Mouse (Mus musculus) megakaryocyte-erythroid progenitor cell, adult 5-6 weeks (primary cell): ENCODE results near the gene Ptprm. TPM values are rescaled to one million over a fixed set of nuclear protein-coding genes. Genes with fewer than 3 reads are reported as not detected.

Source experiments
- ATAC-seq: replicated peaks from 2 replicates; pipeline ENCODE4 v1.8.0; 2016; ENCODE audit warnings: mild to moderate bottlenecking, inconsistent platforms; ENCODE audit not compliant: severe bottlenecking, poor library complexity, low FRiP score, low TSS enrichment
- total RNA-seq, 2 experiments: library from RNA; stranded (forward) in 1 of 2; stranded (reverse) in 1 of 2; fragments of 200-1000, 215-1000 nt in 1 of 2; fragments of >200 nt in 1 of 2; fragmentation: Nextera tagmentation in 1 of 2; gene quantifications; 2 replicates each; pipeline ENCODE4 v1.2.3; 2014 to 2017

Ptprm gene
- total RNA-seq, 2 experiments from 2014 or later = not detected

DNA sequence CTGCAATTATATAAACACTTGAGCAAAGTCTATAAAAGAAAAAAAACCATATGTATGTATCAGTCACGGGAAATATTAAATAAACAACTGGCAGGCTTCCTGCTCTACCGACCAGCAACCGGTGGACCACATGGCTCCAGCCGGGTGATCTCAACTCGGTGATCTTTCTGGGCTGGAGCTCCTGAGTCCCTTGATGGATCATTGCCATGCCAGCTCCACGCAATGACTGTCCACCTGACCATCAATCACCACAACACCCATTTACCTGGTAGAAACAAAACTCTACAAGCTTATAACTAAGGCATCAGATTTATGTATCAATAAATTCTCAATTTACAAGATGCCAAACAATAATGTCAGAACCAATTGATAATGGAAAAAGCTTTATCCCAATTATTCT lies 322.2 kb downstream of the Ptprm start:
- no peak for ATAC-seq

DNA sequence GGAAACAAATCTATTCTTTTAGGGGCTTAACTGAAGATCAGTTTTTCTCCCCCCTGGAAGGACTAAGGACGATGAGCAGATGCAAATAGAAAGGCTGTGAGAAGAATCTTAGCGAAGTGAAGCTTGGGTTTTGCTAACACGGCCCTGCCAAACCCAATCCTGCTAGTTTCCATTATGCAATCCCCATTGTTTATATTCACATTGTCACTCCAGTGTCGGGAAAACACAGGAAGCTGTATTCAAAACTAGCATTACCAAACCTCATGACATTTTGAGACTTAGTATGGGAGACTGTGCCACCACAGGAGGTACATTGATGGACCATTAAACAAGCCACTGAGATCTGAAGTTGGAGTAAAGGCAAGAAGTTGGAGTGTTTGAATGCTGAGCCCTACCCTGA lies 322.9 kb downstream of the Ptprm start:
- ATAC-seq = no peak

- no peak for ATAC-seq
Observed at GRCm38 (mm10) chr17:67027274-67027673, 327.0 kb downstream of the Ptprm start.

GRCm38 (mm10) chr17:67016501-67016900 lies 337.8 kb downstream of the Ptprm start:
- no peak for ATAC-seq

GRCm38 (mm10) chr17:67013217-67013616 lies 341.0 kb downstream of the Ptprm start:
- ATAC-seq = no peak

DNA sequence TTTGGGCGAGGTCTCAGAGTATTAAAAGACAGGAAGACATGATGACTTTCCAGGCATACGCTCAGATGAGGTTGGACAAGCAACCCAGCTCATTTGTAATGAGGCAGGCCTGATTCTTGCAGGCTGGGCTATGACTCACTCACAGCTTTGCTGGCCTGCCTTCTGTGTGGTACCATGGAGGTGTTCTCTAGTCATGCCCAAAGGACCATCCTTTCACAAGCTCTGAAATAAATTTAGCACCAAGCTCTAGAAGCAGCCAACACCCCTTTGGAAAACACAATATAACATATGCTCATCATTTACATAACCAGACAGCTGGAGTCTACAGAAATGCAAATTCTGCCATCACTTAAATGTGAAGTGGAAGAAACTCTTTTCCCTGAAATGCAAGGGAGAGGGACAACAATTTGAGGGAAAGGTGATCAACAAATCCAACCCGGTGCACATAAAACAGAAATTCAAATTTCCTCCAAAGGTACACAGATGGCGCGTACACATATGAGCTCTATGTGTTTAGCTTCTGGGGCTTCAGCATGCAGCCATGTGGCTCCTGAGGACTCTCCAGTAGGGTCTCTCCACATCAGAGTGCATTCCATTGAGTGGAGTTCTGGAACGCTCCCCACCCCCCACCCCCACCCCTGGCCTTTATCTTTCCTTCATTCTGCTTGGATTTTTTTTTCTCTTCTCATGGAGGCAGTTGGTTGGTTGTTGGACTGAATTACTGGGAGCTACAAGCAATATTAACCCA lies 342.2 kb downstream of the Ptprm start:
- no peak for ATAC-seq

DNA sequence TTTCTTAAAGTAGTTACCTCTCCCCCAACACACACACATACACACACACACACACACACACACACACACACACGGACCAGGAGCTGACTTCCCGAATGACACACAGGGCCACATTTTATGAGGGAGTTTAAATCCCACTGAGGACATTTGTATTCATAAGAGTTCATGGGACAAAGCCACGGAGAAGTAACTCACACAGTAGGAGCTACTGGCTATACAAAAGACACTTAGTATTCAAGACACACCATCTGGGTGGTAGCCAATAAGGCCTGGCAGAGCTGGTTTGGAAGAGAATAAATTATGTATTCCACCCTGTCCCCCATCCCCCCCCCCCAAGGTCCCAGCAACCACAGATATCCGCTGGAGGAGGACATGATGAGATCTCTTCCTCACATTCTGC lies 344.1 kb downstream of the Ptprm start:
- ATAC-seq = no peak

- ATAC-seq = no peak
Observed at GRCm38 (mm10) chr17:67008137-67008536, 346.1 kb downstream of the Ptprm start.

GRCm38 (mm10) chr17:67006740-67007385 lies 347.4 kb downstream of the Ptprm start:
- ATAC-seq = no peak

GRCm38 (mm10) chr17:66996882-66997281 lies 357.4 kb downstream of the Ptprm start:
- ATAC-seq = no peak

GRCm38 (mm10) chr17:66996016-66996415 lies 358.2 kb downstream of the Ptprm start:
- no peak for ATAC-seq

- no peak for ATAC-seq
Observed at GRCm38 (mm10) chr17:66991815-66992214, 362.4 kb downstream of the Ptprm start.

GRCm38 (mm10) chr17:66990761-66991160 lies 363.5 kb downstream of the Ptprm start:
- no peak for ATAC-seq

GRCm38 (mm10) chr17:66988014-66988413 lies 366.2 kb downstream of the Ptprm start:
- no peak for ATAC-seq

- no peak for ATAC-seq
Observed at GRCm38 (mm10) chr17:66981649-66982048, 372.6 kb downstream of the Ptprm start.

DNA sequence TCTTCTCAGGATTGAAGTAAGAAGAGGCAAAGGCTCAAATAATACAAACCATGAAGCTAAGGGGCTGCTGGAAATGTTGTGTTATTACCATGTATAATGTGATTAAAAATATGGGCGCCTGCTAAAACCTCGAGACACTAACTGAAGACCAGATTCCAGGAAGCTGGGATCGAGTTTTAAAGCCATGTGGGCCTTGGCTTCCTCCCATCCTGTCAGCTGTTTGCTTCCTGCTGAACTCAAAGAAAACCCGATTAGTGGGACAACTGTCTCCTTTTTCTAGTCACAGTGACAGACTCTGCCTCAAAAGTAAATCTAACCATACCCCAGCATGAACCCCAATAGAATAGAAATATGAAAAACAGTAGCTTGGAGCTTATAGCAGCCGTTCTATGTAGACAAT lies 374.3 kb downstream of the Ptprm start:
- no peak for ATAC-seq

DNA sequence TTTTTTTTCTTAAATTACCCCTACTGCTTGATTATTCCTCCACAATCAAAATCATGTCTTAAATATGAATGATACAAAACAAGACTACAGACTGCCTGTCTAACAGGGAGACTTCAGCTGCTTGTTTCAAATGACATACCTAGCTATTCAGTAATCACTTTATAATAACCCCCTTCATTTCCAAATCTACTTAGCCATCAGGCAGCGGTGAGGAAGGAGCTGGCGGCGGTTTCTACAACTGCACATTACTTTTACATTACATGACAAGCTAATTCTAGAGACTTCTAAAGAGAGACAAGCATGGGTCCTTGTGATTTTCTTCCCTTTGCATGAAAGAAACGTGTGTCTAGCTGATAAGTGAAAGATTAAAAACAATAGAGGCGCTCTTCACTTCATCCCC lies 377.8 kb downstream of the Ptprm start:
- ATAC-seq = no peak

- no peak for ATAC-seq
Observed at GRCm38 (mm10) chr17:66972976-66973375, 381.3 kb downstream of the Ptprm start.

- no peak for ATAC-seq
Observed at GRCm38 (mm10) chr17:66960986-66961385, 393.3 kb downstream of the Ptprm start.

DNA sequence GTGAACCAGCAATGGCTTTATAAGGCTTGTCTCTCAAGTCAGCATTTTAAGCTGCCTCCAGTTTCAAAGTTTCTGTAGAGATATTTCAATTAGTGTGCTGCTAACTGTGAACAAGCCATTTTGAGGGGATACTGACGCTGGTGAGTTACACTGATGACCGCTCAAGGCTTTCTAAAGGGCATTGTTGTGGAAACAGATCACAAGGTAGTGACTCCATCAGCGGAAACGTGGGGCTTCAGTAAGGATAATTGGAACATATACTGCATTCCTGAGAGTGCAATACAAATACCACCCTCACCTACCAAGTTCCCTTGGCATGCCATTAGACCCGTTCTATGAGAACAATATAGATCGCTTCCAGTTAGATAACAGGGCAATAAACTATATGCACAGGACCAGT lies 393.7 kb downstream of the Ptprm start:
- ATAC-seq = no peak

DNA sequence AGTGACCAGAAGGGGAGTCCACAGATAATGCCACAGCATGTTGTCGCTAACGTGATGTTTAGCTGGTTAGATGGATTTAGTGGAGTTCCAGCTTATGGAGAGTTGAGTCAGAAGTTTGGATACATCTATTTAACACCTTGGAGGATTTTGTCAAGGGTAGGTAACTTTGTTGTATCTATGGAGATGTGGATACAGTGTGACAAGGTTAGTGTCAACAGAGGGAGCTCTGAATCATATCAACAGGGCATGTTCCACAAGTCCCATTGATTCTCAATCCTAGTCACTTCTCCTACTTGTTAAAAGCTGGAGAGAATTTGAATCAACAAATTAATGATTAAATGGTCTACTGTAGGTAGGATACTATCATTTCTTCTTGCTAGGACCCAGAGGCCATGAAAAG lies 394.4 kb downstream of the Ptprm start:
- ATAC-seq = no peak
